Mouse (Mus musculus) MEL (cell line): ENCODE measurements around the gene Olfr1506.
"Not testable (repeated sequence)": the region's sequence is repeated elsewhere in the genome, so short reads cannot be mapped to it uniquely, and the experiment has no call there.

Experiments
- BHLHE40 ChIP-seq: IDR thresholded peaks from 2 replicates; pipeline ENCODE4 v1.6.1; 2012; ENCODE audit warnings: low read depth, mild to moderate bottlenecking, inconsistent platforms, low read length, improper control_type of control experiment, borderline replicate concordance
- CTCF ChIP-seq, 3 experiments: IDR thresholded peaks in 2 of 3; conservative IDR thresholded peaks in 1 of 3; 2 replicates each; pipeline ENCODE4 v1.5.1; 2011 to 2012; ENCODE audit warnings: low read length in 3 of 3, low read depth in 2 of 3, mild to moderate bottlenecking in 2 of 3, improper control_type of control experiment in 1 of 3, inconsistent platforms in 1 of 3, mixed read lengths in 1 of 3, moderate library complexity in 1 of 3; ENCODE audit not compliant: control insufficient read depth in 1 of 3, insufficient read depth in 1 of 3, poor library complexity in 1 of 3, severe bottlenecking in 1 of 3
- NELFE ChIP-seq: IDR thresholded peaks from 2 replicates; pipeline ENCODE4 v1.6.1; 2011; ENCODE audit warnings: low read depth, low read length, improper control_type of control experiment
- POLR2A ChIP-seq, 2 experiments: IDR thresholded peaks; 2 replicates each; pipeline ENCODE4 v1.6.1; 2011 to 2012; ENCODE audit warnings: low read length in 2 of 2, mild to moderate bottlenecking in 2 of 2, control low read depth in 1 of 2, improper control_type of control experiment in 1 of 2, low read depth in 1 of 2, moderate library complexity in 1 of 2; ENCODE audit not compliant: control insufficient read depth in 1 of 2, insufficient read depth in 1 of 2, poor library complexity in 1 of 2
- SMC3 ChIP-seq: IDR thresholded peaks from 2 replicates; pipeline ENCODE4 v1.6.1; 2011; ENCODE audit warnings: low read depth, low read length, improper control_type of control experiment
- USF2 ChIP-seq, 2 experiments: IDR thresholded peaks; 2 replicates each; pipeline ENCODE4 v1.6.1; 2011 to 2012; ENCODE audit warnings: improper control_type of control experiment in 2 of 2, low read length in 2 of 2, borderline replicate concordance in 1 of 2, inconsistent platforms in 1 of 2, low read depth in 1 of 2, mild to moderate bottlenecking in 1 of 2; ENCODE audit not compliant: insufficient read depth in 1 of 2

- TF ChIP-seq BHLHE40; CTCF (IDR thresholded peaks at IDR 0.05 in 2 of 3, conservative IDR thresholded peaks at IDR 0.05 in 1 of 3; ENCODE audit: control insufficient read depth in 1 of 3, insufficient read depth in 1 of 3, low read depth in 2 of 3, low read length in 3 of 3, poor library complexity in 1 of 3, severe bottlenecking in 1 of 3); NELFE; USF2 (IDR thresholded peaks at IDR 0.05; ENCODE audit: borderline replicate concordance in 1 of 2, insufficient read depth in 1 of 2, low read depth in 1 of 2, low read length in 2 of 2); SMC3; POLR2A (IDR thresholded peaks at IDR 0.05; ENCODE audit: control insufficient read depth in 1 of 2, insufficient read depth in 1 of 2, low read depth in 1 of 2, low read length in 2 of 2, poor library complexity in 1 of 2): not testable (repeated sequence)
These were observed 37.2 kb downstream of the Olfr1506 start for GRCm38 (mm10) chr2:90187082-90187481.
